Mouse (Mus musculus) heart, embryonic 13.5 days (tissue): ENCODE data around the gene Mrpl51. TPM values are rescaled to one million over a fixed set of nuclear protein-coding genes. Genes with fewer than 3 reads are reported as not detected.

Source experiments
- ATAC-seq: fragments of 200-750 bp; cut with Nextera tagmentation; 2 replicates; pipeline ENCODE4 v1.8.0; 2017; ENCODE audit warnings: moderate TSS enrichment; ENCODE audit not compliant: insufficient number of reproducible peaks, low FRiP score, low TSS enrichment; ENCODE audit errors: extremely low read depth
- H3K27ac ChIP-seq: fragments of 300-500 bp; sonication (generic); replicated peaks from 2 replicates; pipeline ENCODE4 v1.5.1; 2015; ENCODE audit warnings: moderate library complexity, mild to moderate bottlenecking, inconsistent platforms
- H3K27me3 ChIP-seq: fragments of 300-500 bp; sonication (generic); replicated peaks from 2 replicates; pipeline ENCODE4 v1.6.1; 2015; ENCODE audit warnings: mild to moderate bottlenecking, inconsistent platforms
- H3K36me3 ChIP-seq: fragments of 300-500 bp; sonication (generic); 2 replicates; pipeline ENCODE4 v1.6.1; 2015; ENCODE audit warnings: mild to moderate bottlenecking, inconsistent platforms
- H3K4me1 ChIP-seq: fragments of 300-500 bp; sonication (generic); 2 replicates; pipeline ENCODE4 v1.6.1; 2015; ENCODE audit warnings: inconsistent platforms
- H3K4me2 ChIP-seq: fragments of 300-500 bp; sonication (generic); 2 replicates; pipeline ENCODE4 v1.6.1; 2015; ENCODE audit warnings: inconsistent platforms, mild to moderate bottlenecking, moderate library complexity
- H3K4me3 ChIP-seq: fragments of 300-500 bp; sonication (generic); 2 replicates; pipeline ENCODE4 v1.5.1; 2015; ENCODE audit warnings: moderate library complexity, mild to moderate bottlenecking, inconsistent platforms
- H3K9ac ChIP-seq: fragments of 300-500 bp; sonication (generic); 2 replicates; pipeline ENCODE4 v1.6.1; 2015; ENCODE audit warnings: inconsistent platforms, mild to moderate bottlenecking, moderate library complexity
- H3K9me3 ChIP-seq: fragments of 300-500 bp; sonication (generic); 2 replicates; pipeline ENCODE4 v1.6.1; 2016; ENCODE audit warnings: inconsistent platforms
- WGBS: fragments of 180-500 bp; shearing (Covaris S2); methylation state at CpG from one replicate; pipeline ENCODE4 v1.1.7; 2015; ENCODE audit warnings: mixed read lengths; 5-methylcytosine and 5-hydroxymethylcytosine counted together
- polyA plus RNA-seq: library from polyadenylated mRNA; unstranded; fragments of >200 nt; fragmentation: Nextera tagmentation; extraction: Ambion mirVana; gene quantifications from 2 replicates; pipeline ENCODE4 v1.2.1, GENCODE M21; 2015

Gene Mrpl51
- polyA plus RNA-seq, 1 experiment from 2014 or later: 219 TPM

- Histone ChIP-seq H3K4me1 (peaks cover 14% of the 10 kb centered on the region), H3K4me2 (no peak overlapping the region), H3K4me3 (no peak overlapping the region), H3K27me3 (no peaks in the 10 kb centered on the region), H3K36me3 (peaks cover 26% of the 10 kb centered on the region), H3K27ac (no peak overlapping the region), H3K9me3 (no peaks in the 10 kb centered on the region), H3K9ac (no peak overlapping the region)
- ATAC-seq: no peak
- 40% methylated on average over 1 of the region's 1 CpGs for WGBS
These were observed 4.0 kb downstream of the Mrpl51 start for GRCm38 (mm10) chr6:125195541-125196075.

GRCm38 (mm10) chr6:125196301-125196700, 4.7 kb downstream of the Mrpl51 start:
- H3K4me3 ChIP-seq: no peak overlapping the region
- H3K27me3 ChIP-seq: no peaks in the 10 kb centered on the region
- H3K27ac ChIP-seq: no peak overlapping the region
- H3K9ac ChIP-seq: no peak overlapping the region
- H3K4me2 ChIP-seq: no peak overlapping the region
- WGBS: 69% methylated on average over 3 of the region's 3 CpGs
- H3K4me1 ChIP-seq: peaks cover 14% of the 10 kb centered on the region
- peaks cover 26% of the 10 kb centered on the region for H3K36me3 ChIP-seq
- no peak for ATAC-seq
- H3K9me3 ChIP-seq: no peaks in the 10 kb centered on the region

- no peak overlapping the region for H3K4me2 ChIP-seq
- H3K9ac ChIP-seq: no peak overlapping the region
- H3K4me3 ChIP-seq: no peak overlapping the region
- 87% methylated on average over 5 of the region's 5 CpGs for WGBS
- H3K27ac ChIP-seq: no peak overlapping the region
- H3K27me3 ChIP-seq: no peaks in the 10 kb centered on the region
- H3K36me3 ChIP-seq: peaks cover 26% of the 10 kb centered on the region
- peaks cover 14% of the 10 kb centered on the region for H3K4me1 ChIP-seq
- H3K9me3 ChIP-seq: no peaks in the 10 kb centered on the region
- no peak for ATAC-seq
These were observed 5.6 kb downstream of the Mrpl51 start for GRCm38 (mm10) chr6:125197166-125197565.

- no peak overlapping the region for H3K4me3 ChIP-seq
- H3K4me1 ChIP-seq: no peaks in the 10 kb centered on the region
- H3K27ac ChIP-seq: no peak overlapping the region
- no peak overlapping the region for H3K9ac ChIP-seq
- no peak overlapping the region for H3K4me2 ChIP-seq
- no peaks in the 10 kb centered on the region for H3K9me3 ChIP-seq
- no peak for ATAC-seq
- 73% methylated on average over 1 of the region's 1 CpGs for WGBS
- H3K36me3 ChIP-seq: no peaks in the 10 kb centered on the region
- H3K27me3 ChIP-seq: peaks cover 32% of the 10 kb centered on the region
These were observed 18.8 kb downstream of the Mrpl51 start for GRCm38 (mm10) chr6:125210436-125210835.

- ATAC-seq: no peak
- Histone ChIP-seq H3K9ac (no peak overlapping the region), H3K4me3 (no peak overlapping the region), H3K27ac (no peak overlapping the region), H3K4me2 (no peak overlapping the region), H3K4me1 (peaks cover 13% of the 10 kb centered on the region), H3K9me3 (no peaks in the 10 kb centered on the region), H3K36me3 (no peaks in the 10 kb centered on the region), H3K27me3 (peaks cover 32% of the 10 kb centered on the region)
- 36% methylated on average over 2 of the region's 2 CpGs for WGBS
These were observed 21.0 kb downstream of the Mrpl51 start for GRCm38 (mm10) chr6:125212621-125213020.

GRCm38 (mm10) chr6:125213129-125213528, 21.5 kb downstream of the Mrpl51 start:
- H3K4me3 ChIP-seq: no peak overlapping the region
- H3K4me2 ChIP-seq: no peak overlapping the region
- H3K36me3 ChIP-seq: no peaks in the 10 kb centered on the region
- H3K9ac ChIP-seq: no peak overlapping the region
- H3K27me3 ChIP-seq: peaks cover 32% of the 10 kb centered on the region
- H3K4me1 ChIP-seq: peaks cover 13% of the 10 kb centered on the region
- 61% methylated on average over 6 of the region's 6 CpGs for WGBS
- H3K27ac ChIP-seq: no peak overlapping the region
- ATAC-seq: no peak
- H3K9me3 ChIP-seq: no peaks in the 10 kb centered on the region

- Histone ChIP-seq H3K36me3 (no peaks in the 10 kb centered on the region), H3K4me2 (no peak overlapping the region), H3K9ac (no peak overlapping the region), H3K9me3 (no peaks in the 10 kb centered on the region), H3K4me1 (peaks cover 13% of the 10 kb centered on the region), H3K27me3 (peaks cover 32% of the 10 kb centered on the region), H3K4me3 (no peak overlapping the region), H3K27ac (no peak overlapping the region)
- ATAC-seq: no peak
- 73% methylated on average over 6 of the region's 6 CpGs for WGBS
These were observed 22.1 kb downstream of the Mrpl51 start for GRCm38 (mm10) chr6:125213715-125214114.

GRCm38 (mm10) chr6:125215148-125215954, 23.8 kb downstream of the Mrpl51 start, which contains the start of gene Vamp1:
TSS of gene Vamp1 (plus strand) at chr6:125215551.
- Histone ChIP-seq H3K4me2 (peak within 1 kb of the TSS; percentile 87), H3K9ac (peak within 1 kb of the TSS; percentile 86), H3K27me3 (peaks cover 32% of the 10 kb centered on the region), H3K27ac (peak within 1 kb of the TSS; percentile 71), H3K4me3 (peak within 1 kb of the TSS; percentile 67), H3K9me3 (no peaks in the 10 kb centered on the region), H3K36me3 (0 out of 2 replicates have a peak, but pooled peaks cover 9% of the 10 kb centered on the region), H3K4me1 (peaks cover 13% of the 10 kb centered on the region)
- WGBS: under 1% methylated on average over 48 of the region's 48 CpGs
- ATAC-seq: peak; percentile 90

GRCm38 (mm10) chr6:125216898-125217297, 25.3 kb downstream of the Mrpl51 start:
- Histone ChIP-seq H3K27ac (no peak overlapping the region), H3K36me3 (0 out of 2 replicates have a peak, but pooled peaks cover 10% of the 10 kb centered on the region), H3K4me1 (peaks cover 13% of the 10 kb centered on the region), H3K9me3 (no peaks in the 10 kb centered on the region), H3K4me2 (no peak overlapping the region; the same call in 1 of the 2 replicates), H3K4me3 (no peak overlapping the region), H3K27me3 (peaks cover 23% of the 10 kb centered on the region), H3K9ac (peak overlapping the region; percentile 50; the same call in 1 of the 2 replicates)
- ATAC-seq: no peak
- 62% methylated on average over 2 of the region's 2 CpGs for WGBS

- Histone ChIP-seq H3K4me2 (no peak overlapping the region), H3K9ac (no peak overlapping the region), H3K9me3 (no peaks in the 10 kb centered on the region), H3K4me3 (no peak overlapping the region), H3K27ac (no peak overlapping the region), H3K27me3 (peaks cover 13% of the 10 kb centered on the region), H3K4me1 (peaks cover 13% of the 10 kb centered on the region), H3K36me3 (0 out of 2 replicates have a peak, but pooled peaks cover 10% of the 10 kb centered on the region)
- WGBS: 80% methylated on average over 11 of the region's 11 CpGs
- no peak for ATAC-seq
These were observed 26.3 kb downstream of the Mrpl51 start for GRCm38 (mm10) chr6:125217899-125218298.

GRCm38 (mm10) chr6:125218963-125219362, 27.4 kb downstream of the Mrpl51 start:
- Histone ChIP-seq H3K27ac (no peak overlapping the region), H3K4me3 (no peak overlapping the region), H3K4me1 (peaks cover 13% of the 10 kb centered on the region), H3K36me3 (0 out of 2 replicates have a peak, but pooled peaks cover 18% of the 10 kb centered on the region), H3K9me3 (no peaks in the 10 kb centered on the region), H3K27me3 (peaks cover 2% of the 10 kb centered on the region), H3K9ac (no peak overlapping the region), H3K4me2 (no peak overlapping the region)
- 80% methylated on average over 4 of the region's 4 CpGs for WGBS
- no peak for ATAC-seq
